Mouse (Mus musculus): ENCODE data around the gene Pkd2. TPM values are rescaled to one million over a fixed set of nuclear protein-coding genes. Genes with fewer than 3 reads are reported as not detected.

Pkd2 gene
- polyA plus RNA-seq, 1 experiment from 2014 or later = 20.0 TPM

DNA sequence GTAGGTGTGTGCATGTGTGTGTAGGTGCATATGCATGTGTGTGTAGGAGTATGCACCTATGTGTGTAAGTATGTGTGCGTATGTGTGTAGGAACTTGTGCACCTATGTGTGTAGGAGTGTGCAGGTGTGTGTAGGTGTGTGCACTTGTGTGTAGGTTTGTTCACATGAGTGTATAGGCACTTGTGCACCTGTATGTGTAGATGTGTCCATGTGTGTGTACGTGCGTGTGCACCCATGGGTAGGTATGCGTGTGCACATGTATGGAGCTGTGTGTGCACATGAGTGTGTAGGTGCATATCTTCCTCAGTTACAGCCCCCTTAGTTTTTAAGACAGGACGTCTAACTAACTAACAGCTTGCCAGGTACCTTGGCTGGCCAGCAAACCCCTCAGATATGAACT lies 9.3 kb downstream of the Pkd2 start:
- WGBS = 88% methylated on average over 5 of the region's 5 CpGs
- Histone ChIP-seq H3K9ac (no peak overlapping the region), H3K4me3 (no peak overlapping the region), H3K27ac (no peak overlapping the region), H3K9me3 (no peaks in the 10 kb centered on the region), H3K4me2 (no peak overlapping the region), H3K36me3 (peaks cover 55% of the 10 kb centered on the region), H3K27me3 (no peaks in the 10 kb centered on the region), H3K4me1 (0 out of 2 replicates have a peak, but pooled peaks cover 3% of the 10 kb centered on the region)
- ATAC-seq (ENCODE audit: insufficient number of reproducible peaks, low FRiP score, low TSS enrichment, low read depth) = no peak

DNA sequence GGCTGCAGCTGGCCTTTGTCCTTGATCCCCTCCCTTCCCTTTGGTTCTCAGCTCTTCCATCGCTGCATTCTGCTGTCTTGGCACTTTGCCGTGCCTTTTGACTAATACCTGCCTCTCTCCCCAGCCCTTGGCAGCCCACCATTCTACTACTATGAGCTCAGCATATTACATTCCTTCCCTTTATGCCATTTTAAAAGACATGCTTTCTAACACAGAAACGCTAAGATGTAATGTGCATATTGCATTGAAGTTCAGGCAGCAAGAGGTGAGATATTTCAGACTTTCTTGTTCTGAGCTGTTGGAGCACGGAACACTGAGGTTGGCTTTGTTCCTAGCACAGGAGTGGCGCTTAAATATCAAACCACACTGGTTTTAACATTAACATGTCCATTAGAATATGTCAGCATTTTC lies 11.7 kb downstream of the Pkd2 start:
- no peak overlapping the region for H3K27ac ChIP-seq
- no peaks in the 10 kb centered on the region for H3K27me3 ChIP-seq
- H3K4me1 ChIP-seq = 0 out of 2 replicates have a peak, but pooled peaks cover 2% of the 10 kb centered on the region
- H3K9ac ChIP-seq = no peak overlapping the region
- peaks cover 50% of the 10 kb centered on the region for H3K36me3 ChIP-seq
- no peak overlapping the region for H3K4me2 ChIP-seq
- no peak overlapping the region for H3K4me3 ChIP-seq
- ATAC-seq (ENCODE audit: insufficient number of reproducible peaks, low FRiP score, low TSS enrichment, low read depth) = no peak
- no peaks in the 10 kb centered on the region for H3K9me3 ChIP-seq
- 72% methylated on average over 5 of the region's 5 CpGs for WGBS

DNA sequence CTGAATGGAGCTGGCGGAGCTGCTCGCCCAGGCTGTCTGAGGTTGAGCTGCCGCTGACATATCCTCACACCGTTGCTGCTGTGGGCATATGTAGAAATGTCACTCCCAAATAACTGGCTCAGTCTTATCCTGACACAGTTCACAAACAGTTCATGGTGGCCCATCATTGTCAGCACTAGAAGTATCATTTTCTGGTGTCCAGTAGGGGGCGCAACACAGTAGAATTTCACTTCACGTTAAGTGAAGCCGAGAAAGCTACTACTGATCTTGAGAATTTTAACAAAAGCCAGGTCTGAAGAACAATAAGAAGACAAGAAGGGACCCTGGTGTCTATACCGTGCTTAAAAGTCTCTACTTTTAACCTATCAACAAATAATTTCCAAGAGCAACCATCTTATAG lies 13.1 kb downstream of the Pkd2 start:
- ATAC-seq (ENCODE audit: insufficient number of reproducible peaks, low FRiP score, low TSS enrichment, low read depth) = no peak
- WGBS = 96% methylated on average over 8 of the region's 8 CpGs
- Histone ChIP-seq H3K4me3 (no peak overlapping the region), H3K4me1 (no peaks in the 10 kb centered on the region), H3K27ac (no peak overlapping the region), H3K9ac (no peak overlapping the region), H3K4me2 (no peak overlapping the region), H3K27me3 (no peaks in the 10 kb centered on the region), H3K36me3 (peaks cover 43% of the 10 kb centered on the region), H3K9me3 (no peaks in the 10 kb centered on the region)

DNA sequence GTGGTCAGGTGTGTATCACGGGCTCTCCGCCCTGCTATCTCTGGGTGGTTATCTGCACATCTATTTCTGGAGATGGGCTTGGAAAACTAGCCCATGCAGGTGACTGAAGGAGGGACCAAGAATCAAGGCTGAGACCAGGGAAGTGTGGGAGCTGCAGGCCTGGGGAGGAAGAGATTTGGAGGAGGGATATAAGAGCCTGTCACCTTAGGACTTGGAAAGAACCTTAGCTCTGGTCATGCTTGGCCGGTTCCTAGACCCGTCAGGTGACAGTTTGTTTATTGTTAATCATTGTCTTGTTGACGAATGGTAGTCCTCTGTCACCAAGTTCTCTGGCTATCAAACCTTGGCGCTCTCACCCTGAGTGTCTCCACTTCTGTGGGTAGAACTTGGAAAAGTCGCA lies 21.1 kb downstream of the Pkd2 start:
- H3K4me3 ChIP-seq = no peak overlapping the region
- WGBS = 91% methylated on average over 7 of the region's 7 CpGs
- H3K27ac ChIP-seq = no peak overlapping the region
- H3K36me3 ChIP-seq = peaks cover 68% of the 10 kb centered on the region
- no peak overlapping the region for H3K4me2 ChIP-seq
- no peak overlapping the region for H3K9ac ChIP-seq
- no peaks in the 10 kb centered on the region for H3K4me1 ChIP-seq
- no peak for ATAC-seq (ENCODE audit: insufficient number of reproducible peaks, low FRiP score, low TSS enrichment, low read depth)
- H3K27me3 ChIP-seq = no peaks in the 10 kb centered on the region
- H3K9me3 ChIP-seq = no peaks in the 10 kb centered on the region

DNA sequence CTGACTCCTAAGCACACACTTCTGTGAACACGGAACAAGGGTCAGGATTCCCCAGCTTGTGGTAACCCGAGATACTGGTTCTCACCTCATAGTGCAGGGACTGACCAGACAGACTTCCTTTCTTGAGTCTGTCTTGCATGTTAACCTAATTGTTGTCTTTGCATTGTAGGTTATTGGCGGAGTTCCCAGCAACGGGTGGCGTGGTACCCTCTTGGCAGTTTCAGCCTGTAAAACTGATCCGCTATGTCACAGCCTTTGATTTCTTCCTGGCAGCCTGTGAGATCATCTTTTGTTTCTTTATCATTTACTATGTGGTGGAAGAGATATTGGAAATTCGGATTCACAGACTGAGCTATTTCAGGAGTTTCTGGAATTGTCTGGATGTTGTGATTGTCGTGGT lies 23.6 kb downstream of the Pkd2 start:
- Histone ChIP-seq H3K9me3 (no peaks in the 10 kb centered on the region), H3K27me3 (no peaks in the 10 kb centered on the region), H3K4me3 (no peak overlapping the region), H3K4me2 (no peak overlapping the region), H3K27ac (no peak overlapping the region), H3K36me3 (peaks cover 79% of the 10 kb centered on the region), H3K9ac (no peak overlapping the region), H3K4me1 (no peaks in the 10 kb centered on the region)
- 79% methylated on average over 8 of the region's 8 CpGs for WGBS
- ATAC-seq (ENCODE audit: insufficient number of reproducible peaks, low FRiP score, low TSS enrichment, low read depth) = no peak

DNA sequence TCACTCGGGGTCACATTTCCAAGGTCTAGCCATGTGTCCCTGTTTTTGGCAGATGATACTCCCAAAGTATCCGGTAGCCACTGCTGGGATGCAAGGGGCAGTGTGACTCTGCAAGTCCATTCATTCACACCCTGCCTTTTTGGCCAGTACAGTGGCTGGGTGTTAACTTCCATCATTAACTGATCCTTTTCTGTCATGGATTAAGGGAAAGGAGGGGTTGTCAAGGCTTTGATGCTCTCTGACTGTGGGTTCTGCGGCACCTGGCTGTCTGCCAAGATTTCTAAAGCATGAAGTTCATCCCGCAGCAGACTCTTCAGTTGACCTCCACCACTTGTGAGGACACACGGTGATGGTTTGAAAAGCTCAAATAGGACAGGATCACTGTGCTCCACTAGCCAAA lies 32.3 kb downstream of the Pkd2 start:
- Histone ChIP-seq H3K27me3 (no peaks in the 10 kb centered on the region), H3K27ac (no peak overlapping the region), H3K9ac (no peak overlapping the region), H3K4me2 (no peak overlapping the region), H3K9me3 (no peaks in the 10 kb centered on the region), H3K36me3 (peaks cover 86% of the 10 kb centered on the region), H3K4me1 (no peaks in the 10 kb centered on the region), H3K4me3 (no peak overlapping the region)
- WGBS = 62% methylated on average over 5 of the region's 5 CpGs
- ATAC-seq (ENCODE audit: insufficient number of reproducible peaks, low FRiP score, low TSS enrichment, low read depth) = no peak

DNA sequence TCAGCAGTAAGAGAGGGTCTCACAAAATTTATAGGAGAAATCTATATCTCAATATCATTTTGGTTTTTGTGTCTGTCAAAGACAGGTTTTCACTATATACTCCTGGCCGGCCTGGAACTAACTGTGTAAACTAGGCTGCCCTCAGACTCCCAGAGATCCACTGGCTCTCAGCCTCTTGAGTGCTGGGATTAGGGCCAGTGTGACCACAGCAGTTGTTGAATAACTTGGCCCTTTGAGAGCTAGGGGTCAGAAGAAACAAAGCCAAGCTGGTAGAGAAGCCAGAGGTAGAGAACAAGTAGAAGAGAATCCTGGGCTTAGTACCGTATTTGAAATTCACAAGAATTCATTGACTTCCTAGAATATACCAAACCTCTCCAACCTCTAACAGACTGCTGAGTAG lies 45.6 kb downstream of the Pkd2 start:
- ATAC-seq (ENCODE audit: insufficient number of reproducible peaks, low FRiP score, low TSS enrichment, low read depth) = no peak
- H3K27ac ChIP-seq = no peak overlapping the region
- H3K36me3 ChIP-seq = peaks cover 40% of the 10 kb centered on the region
- H3K27me3 ChIP-seq = no peaks in the 10 kb centered on the region
- no peaks in the 10 kb centered on the region for H3K9me3 ChIP-seq
- 0 out of 2 replicates have a peak, but pooled peaks cover 3% of the 10 kb centered on the region for H3K4me1 ChIP-seq
- H3K4me2 ChIP-seq = no peak overlapping the region
- no peak overlapping the region for H3K9ac ChIP-seq
- WGBS = 98% methylated on average over 2 of the region's 2 CpGs
- H3K4me3 ChIP-seq = no peak overlapping the region

DNA sequence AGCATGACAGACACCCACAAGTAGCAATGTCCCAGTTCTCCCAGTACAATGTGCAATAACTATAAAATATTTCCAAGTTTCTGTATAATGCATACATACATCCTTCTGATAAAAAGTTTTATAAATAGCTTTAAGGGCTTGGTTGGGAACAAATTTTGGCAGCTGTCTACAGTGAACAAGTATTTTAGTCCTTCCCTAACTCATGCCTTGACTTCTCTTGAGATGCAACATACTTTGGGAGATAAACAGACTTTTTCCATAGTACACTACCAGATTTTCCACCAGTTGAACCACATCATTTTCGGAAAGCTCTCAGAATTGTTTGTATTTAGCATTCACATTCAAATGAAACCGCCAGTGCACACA lies 48.6 kb downstream of the Pkd2 start:
- Histone ChIP-seq H3K4me3 (peak overlapping the region; percentile 88), H3K9ac (no peak overlapping the region), H3K4me1 (0 out of 2 replicates have a peak, but pooled peaks cover 3% of the 10 kb centered on the region), H3K9me3 (no peaks in the 10 kb centered on the region), H3K27me3 (no peaks in the 10 kb centered on the region), H3K36me3 (peaks cover 24% of the 10 kb centered on the region), H3K4me2 (peak overlapping the region; percentile 52), H3K27ac (peak overlapping the region; percentile 91; the same call in 1 of the 2 replicates)
- 1% methylated on average over 2 of the region's 2 CpGs for WGBS
- ATAC-seq (ENCODE audit: insufficient number of reproducible peaks, low FRiP score, low TSS enrichment, low read depth) = no peak

DNA sequence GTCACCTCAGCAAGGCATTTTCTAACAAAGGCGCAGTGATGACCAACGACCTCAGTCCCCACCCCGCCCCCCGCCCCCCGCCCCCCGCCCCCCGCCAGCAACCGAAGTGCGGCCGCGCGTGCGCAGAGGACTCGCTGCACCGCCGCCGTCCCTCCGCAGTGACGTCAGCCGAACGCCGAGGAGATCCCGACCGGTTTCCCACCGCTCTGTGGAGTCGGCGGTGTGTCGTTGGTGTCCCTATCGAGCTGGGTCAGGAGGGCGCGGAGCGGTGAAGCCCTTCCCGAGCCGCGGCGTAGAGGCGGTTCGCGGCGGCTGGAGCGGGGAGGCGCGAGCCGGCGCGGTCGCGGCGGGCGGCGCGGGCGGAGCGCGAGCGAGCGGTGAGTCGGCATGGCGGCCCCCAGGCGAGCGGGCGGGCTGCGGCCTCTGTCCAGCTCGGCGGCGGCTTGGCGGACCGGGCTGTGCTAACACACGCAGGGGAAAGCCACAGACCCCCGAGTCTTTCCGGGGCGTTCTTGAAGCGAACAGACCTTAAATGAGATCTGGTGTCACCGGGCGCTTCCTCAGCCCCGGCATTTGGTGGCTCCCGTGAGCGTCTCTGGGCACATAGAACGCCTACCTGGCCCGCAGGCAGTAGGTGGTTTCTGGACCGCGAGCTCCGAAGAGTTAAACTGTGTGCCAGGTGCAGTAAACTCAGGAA lies 49.1 kb downstream of the Pkd2 start, which contains the start of gene BC005561:
TSS of gene BC005561 (plus strand) at position 158 of the 697 bp plus-strand sequence.
- Histone ChIP-seq H3K27me3 (no peaks in the 10 kb centered on the region), H3K9me3 (no peaks in the 10 kb centered on the region), H3K9ac (peak within 1 kb of the TSS; percentile 95), H3K27ac (peak within 1 kb of the TSS; percentile 91), H3K36me3 (peaks cover 21% of the 10 kb centered on the region), H3K4me3 (peak within 1 kb of the TSS; percentile 88), H3K4me1 (0 out of 2 replicates have a peak, but pooled peaks cover 3% of the 10 kb centered on the region), H3K4me2 (peak within 1 kb of the TSS; percentile 52)
- peak; percentile 85 for ATAC-seq (ENCODE audit: insufficient number of reproducible peaks, low FRiP score, low TSS enrichment, low read depth)
- under 1% methylated on average over 67 of the region's 83 CpGs for WGBS

DNA sequence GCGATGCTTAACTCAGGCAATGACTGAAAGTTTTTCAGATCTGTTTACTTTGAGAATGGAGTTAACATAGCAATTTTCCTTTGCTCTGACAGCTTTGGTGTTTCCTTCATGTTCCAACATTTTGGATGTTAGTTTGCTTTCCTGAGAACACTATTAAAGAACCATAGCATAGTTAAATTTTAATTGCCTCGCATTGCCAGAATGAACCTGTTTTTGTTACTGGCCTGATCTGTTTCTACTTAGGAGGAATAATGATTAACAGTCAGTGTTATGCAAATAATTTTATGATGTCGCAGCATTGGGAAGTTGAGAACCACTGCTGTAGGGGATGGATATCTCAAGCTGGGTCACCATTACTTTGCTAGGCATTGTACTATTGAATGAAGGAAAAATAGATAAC lies 52.0 kb downstream of the Pkd2 start:
- WGBS = 77% methylated on average over 3 of the region's 3 CpGs
- Histone ChIP-seq H3K36me3 (peaks cover 21% of the 10 kb centered on the region), H3K4me3 (no peak overlapping the region), H3K27me3 (no peaks in the 10 kb centered on the region), H3K9ac (no peak overlapping the region), H3K4me2 (no peak overlapping the region), H3K9me3 (peaks cover 5% of the 10 kb centered on the region; the same call in 1 of the 2 replicates), H3K4me1 (0 out of 2 replicates have a peak, but pooled peaks cover 3% of the 10 kb centered on the region), H3K27ac (no peak overlapping the region; the same call in 1 of the 2 replicates)
- no peak for ATAC-seq (ENCODE audit: insufficient number of reproducible peaks, low FRiP score, low TSS enrichment, low read depth)

DNA sequence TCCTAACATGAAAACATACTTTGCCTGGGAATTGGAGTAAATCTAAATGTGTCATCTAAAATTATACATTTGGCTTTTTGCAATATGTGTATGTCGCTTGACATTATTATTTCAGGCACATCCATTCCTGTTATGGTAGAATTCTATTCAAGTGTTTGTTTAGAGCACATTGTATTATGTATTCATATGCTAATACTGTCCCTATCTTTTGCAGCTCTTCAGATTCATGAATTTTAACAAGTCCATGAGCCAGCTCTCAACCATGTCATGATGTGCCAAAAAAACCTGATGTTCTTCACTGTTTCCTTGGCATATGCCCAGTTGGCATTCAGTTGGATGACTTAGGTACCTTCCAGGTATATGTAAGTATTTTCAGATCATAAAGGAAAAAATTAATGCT lies 79.4 kb downstream of the Pkd2 start:
- no peaks in the 10 kb centered on the region for H3K27me3 ChIP-seq
- H3K36me3 ChIP-seq = peaks cover 51% of the 10 kb centered on the region
- H3K27ac ChIP-seq = no peak overlapping the region
- no peak overlapping the region for H3K4me2 ChIP-seq
- WGBS = 90% methylated on average over 1 of the region's 1 CpGs
- ATAC-seq (ENCODE audit: insufficient number of reproducible peaks, low FRiP score, low TSS enrichment, low read depth) = no peak
- H3K9ac ChIP-seq = no peak overlapping the region
- H3K9me3 ChIP-seq = no peaks in the 10 kb centered on the region
- no peaks in the 10 kb centered on the region for H3K4me1 ChIP-seq
- H3K4me3 ChIP-seq = no peak overlapping the region

DNA sequence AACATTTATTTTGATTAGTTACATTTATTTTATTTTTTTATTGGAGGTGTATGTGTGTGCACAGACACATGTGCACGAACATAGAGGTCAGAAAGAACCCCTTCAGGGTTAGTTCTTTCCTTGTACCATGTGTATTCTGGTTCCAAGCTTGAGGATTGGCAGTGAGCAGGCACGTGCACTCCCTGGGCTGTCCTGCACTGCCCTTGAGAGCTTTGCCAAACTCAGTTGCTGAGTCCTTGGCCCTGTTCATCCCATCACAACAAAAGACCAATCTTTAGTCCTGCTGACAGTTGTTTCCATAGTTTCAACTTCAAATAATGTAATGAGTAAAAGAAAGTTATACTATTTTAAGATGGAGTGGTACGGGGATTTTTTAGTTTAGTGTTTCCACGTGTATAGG lies 80.1 kb downstream of the Pkd2 start:
- Histone ChIP-seq H3K9ac (no peak overlapping the region), H3K9me3 (no peaks in the 10 kb centered on the region), H3K36me3 (peaks cover 53% of the 10 kb centered on the region), H3K4me1 (no peaks in the 10 kb centered on the region), H3K4me3 (no peak overlapping the region), H3K27ac (no peak overlapping the region), H3K27me3 (no peaks in the 10 kb centered on the region), H3K4me2 (no peak overlapping the region)
- 85% methylated on average over 4 of the region's 4 CpGs for WGBS
- ATAC-seq (ENCODE audit: insufficient number of reproducible peaks, low FRiP score, low TSS enrichment, low read depth) = no peak

Data from limb, embryonic 15.5 days (tissue).